Mouse (Mus musculus) heart, adult 11 months (tissue): Measurements from ENCODE around the gene Rab43.
A peak's percentile ranks its signal among the peaks of the same experiment; 100 is the strongest.

Experiments used
- DNase-seq: peaks from one replicate; pipeline ENCODE4 v3.0.0; 2022

Rab43 gene

DNA sequence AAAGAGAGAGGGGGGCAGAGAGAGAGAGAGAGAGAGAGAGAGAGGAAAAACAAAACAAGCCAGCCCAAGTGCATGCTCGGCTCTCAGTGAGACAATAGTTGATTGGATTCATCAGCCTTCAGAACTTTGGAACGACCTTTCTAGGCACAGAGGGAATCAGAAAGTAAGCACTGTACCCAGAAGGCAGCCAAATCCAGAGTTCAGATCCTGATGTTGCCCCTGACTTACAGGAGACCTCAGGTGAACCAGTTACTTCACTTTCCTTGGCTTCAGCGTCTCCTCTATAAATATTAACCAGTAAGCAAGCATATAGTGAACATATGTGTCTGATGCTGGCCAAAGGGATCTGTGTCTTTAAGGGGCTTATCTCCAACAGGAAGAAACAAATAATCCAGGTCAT lies 3.4 kb downstream of the Rab43 start:
- peak; percentile 80 for DNase-seq

DNA sequence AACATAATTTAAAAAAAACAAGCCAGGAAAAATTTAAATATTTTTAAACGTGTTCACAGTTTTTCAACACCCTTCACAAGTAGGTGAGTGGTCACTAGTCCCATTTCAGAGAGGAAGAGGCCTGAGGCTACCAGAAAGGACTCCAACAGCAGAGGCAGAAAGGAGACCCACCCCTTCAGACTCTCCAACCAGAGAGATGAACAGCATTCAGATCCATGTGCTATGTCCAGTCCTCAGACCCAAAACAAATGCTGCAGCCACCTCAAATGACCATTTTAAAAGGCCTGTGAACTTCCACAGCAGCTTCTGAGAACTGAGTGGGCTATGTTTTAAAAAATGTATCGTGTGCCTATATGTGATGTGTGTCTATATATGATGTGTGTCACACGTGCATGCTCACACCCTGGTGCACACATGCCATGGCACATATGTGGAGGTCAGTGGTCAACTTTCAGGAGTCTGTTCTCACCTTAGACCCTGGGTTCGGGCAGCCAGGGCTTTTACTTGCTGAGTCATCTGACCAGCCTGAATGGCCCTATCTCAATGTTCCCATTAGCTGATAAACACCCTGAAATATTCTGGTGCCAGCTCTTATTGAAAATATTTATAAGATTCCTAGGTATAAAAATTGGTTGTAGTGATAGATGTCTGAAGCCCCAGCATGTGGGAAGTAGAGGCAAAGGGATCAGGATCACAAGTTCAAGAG lies 4.1 kb downstream of the Rab43 start:
- DNase-seq, result peak; percentile 88

DNA sequence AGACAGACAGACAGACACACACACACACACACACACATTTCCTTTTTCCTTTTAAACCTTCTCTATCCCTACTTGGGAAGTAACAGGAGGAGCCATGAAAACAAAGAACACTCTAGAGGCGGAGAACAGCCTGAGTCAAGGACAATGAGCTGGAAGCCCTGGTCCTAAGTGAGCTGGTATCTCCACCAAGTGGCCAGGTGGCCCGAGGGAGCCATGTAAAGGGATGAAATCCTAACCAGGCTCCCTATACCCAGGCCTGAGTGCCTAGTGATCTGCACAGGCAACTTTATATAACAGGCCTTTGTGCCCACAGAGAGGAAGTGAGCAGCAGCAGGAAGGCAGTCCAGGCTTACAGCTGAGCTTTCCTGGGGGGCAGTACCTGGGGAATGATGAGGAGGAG lies 5.1 kb downstream of the Rab43 start:
- peak; percentile 89 for DNase-seq

DNA sequence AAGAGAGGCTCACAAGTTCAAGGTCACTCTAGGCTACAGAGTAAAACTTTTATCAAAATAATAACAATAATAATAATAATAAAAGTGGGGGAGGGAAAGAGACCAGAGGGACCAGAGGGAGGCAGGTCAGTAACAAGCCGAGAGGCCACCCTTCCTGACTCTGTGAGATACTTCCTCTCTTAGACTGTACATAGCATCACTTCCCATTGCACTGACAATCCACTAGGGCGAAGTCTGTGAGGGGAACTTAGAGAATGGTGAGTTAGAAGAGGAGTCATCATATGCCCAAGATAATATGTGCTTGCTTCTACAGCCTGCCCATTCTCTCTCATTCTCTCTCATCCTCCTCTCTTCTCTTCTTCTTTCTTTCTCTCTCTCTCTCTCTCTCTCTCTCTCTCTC lies 5.9 kb downstream of the Rab43 start:
- DNase-seq, result peak; percentile 93

DNA sequence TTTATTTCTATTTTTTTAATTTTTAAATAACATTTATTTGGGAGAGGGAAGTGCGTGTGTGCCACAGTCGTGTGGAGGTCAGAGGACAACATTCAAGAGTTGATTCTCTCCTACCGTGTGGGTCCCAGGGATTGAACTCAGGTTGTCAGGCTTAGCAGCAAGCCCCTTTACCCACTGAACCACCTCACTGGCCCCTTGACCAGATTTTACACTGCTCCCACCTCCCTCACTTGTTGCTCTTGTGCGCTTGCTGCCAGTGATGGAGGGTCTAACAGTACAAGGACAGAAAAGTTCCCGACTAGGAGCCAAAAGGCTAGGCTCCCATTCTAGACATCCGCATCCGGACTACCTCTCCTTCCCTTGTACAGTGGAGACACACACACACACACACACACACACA lies 6.5 kb downstream of the Rab43 start:
- peak; percentile 80 for DNase-seq

DNA sequence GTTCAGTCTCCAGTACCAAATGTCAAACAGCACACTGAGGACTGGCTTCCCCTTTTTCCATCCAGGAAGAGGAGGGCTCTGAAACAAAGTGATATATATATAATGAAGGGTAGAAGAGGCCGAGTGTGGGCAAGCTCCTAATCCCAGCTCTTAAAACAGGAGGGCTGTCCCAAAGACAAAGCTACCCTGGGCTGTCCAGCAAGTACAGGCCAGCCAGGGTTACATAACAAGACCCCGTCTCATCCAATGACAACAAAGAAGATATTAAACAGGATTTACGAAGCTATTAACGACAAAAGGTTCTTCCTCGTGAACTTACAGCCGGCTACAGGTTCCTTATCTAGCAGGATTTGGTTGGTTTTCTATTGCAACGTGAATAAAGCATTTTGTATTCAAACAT lies 7.1 kb downstream of the Rab43 start:
- DNase-seq, result peak; percentile 87

DNA sequence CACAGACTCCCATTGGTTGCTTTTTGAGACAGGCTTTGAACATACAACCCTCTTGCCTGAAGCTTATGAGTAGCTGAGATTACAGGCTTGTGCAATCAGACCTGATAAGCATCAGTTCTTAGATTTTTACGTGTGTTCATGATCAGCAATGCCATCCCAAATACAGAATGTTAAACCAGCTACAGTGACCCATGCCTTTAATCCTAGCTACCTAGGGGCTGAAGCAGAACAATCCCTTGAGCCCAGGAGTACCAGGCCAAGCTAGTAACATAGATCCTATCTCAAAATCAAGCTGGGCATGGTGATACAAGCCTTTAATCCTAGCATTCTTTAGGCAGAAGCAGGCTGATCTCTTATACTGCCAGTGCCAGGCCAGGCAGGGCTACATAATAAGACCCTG lies 7.9 kb downstream of the Rab43 start:
- DNase-seq, result no peak

DNA sequence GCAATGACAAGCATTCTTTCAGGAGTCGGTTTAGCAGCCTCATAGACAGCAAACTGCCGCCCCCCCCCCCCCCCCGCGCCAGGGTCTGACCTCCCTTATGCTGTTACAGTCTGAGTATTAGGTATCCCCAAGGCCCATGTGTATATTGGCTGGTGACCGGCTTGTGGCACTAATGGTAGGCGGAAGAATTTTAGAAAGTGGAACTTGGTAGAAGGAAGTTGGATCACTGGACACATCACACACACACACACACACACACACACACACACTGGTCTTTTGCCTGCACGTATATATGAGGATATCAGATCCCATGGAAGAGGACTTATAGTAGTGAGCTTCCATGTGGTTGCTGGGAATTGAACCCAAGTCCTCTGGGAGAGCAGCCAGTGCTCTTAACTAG lies 9.5 kb downstream of the Rab43 start:
- no peak for DNase-seq

DNA sequence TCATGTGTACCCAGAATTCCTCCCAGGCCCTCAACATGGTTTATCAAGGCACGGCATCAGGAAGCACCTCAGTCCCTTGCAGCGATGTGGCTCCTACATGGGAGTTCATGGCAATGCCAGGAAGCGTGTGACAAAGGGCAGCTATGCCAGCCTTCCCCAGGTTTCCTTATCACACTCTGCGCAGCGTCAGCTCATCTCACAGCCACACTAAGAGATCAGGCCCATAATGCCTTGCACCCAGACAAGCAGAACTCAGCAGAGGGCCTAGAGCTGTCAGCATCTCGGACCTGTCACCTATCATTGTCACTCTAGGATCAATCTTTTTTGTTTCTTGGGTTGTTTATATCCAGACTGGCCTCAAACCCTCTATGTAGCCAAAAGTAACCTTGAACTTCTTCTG lies 12.4 kb downstream of the Rab43 start:
- no peak for DNase-seq

DNA sequence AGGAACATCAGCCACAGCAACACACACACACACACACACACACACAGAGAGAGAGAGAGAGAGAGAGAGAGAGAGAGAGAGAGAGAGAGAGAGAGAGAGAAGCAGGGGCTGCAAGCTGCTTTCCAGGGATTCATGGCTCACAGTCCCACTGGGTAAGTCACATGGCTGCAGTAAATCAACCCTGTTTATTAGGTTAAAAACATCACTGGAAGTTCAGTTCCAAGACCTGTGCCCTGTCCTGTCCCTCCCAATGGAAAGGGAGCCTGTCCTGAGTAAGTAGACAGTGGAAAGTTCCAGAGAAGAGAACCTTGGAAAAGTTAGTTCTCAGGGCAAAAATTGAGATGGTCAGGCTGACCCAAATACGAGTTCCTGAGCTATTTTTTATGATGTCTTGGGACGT lies 14.6 kb downstream of the Rab43 start:
- DNase-seq, result no peak

DNA sequence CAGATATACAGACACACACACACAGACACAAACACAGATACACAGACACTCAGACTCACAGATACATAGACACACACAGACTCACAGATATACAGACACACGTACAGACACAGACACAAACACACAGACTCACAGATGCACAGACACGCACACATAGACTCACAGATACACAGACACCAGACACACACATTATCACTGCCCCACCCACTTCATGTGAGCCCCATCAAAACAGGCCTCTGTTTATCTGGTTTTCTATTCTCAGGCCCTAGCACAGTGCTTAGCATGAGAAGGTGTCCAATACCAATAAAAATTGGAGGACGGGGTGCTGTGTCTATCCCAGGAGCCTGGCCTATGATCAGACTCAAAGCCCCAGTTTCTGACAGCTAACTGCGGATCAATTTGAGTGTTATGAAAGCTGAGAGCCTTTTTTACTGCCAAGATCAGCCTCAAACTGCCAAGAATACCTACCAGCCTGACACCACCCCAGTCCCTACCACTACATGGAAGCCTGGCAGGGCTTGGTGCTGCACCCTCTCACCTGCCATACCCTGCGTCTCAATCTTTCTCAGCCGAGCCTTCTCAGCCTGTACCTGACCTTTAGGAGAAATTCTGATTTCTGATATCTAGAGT lies 15.6 kb downstream of the Rab43 start:
- DNase-seq, result no peak

DNA sequence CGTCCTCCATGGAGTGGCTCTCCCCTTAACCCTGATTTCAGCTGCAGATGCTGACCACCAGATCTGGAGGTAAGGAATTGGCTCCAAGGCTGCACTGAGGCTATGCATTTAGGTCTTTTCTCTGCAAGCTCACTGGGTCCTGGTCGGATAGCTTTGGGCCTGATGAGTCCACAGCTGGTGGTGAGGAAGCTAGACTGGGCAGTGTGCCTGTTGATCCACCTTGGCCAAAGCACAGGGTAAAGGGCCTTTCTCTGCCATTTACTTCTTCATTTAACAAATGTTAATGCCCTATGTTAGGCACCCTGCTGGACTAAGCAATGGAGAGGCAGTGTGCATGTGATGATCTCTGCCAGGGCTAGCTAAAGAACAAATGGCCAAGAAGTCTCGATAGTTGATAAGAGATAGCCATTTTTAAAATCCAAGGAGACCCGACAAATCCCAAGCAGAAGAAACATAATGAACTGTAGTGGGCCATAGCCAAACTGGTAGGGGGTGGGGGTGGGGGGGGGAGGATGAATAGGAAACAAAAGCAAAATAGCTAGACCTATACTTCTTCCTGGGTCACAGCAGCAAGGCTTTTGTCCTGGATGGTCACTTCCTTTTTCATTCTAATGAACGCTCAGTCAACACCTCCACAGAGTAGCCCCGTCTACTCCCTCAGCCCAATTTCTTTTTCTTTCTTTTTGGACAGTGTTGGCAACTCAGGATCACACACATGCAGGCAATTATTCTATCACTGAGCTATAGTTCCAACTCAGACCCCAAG lies 16.4 kb downstream of the Rab43 start:
- peak; percentile 80 for DNase-seq

DNA sequence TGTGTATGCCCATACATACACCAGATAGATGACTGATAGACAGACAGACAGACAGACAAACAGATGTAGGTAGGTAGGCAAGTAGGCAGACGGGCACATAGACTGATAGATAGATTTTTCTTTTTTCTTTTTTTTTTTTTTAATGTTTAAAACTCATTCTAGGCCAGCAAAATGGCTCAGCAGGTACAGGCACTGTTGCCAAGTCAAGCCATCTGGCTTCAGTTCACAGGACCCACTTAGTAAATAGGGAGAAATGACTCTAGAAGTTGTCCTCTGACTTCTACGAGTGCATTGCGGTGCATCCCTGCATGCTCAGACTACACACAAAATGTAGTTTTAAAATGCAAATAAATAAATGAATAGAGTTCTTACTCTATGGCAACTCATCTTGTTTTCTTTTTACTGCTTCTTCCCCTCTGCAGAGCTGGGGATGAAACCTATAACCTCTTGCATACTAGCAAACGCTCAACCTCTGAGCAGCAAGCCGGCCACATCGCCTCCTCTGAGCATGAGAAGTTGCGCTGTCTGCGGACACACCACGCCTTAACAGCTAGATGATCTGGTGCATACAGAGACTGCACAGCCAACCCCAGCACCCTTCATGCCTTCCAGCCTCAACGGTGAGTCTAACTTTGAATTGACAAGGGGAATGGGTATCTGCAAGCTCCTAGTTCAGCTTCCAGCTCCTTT lies 18.0 kb downstream of the Rab43 start:
- no peak for DNase-seq

DNA sequence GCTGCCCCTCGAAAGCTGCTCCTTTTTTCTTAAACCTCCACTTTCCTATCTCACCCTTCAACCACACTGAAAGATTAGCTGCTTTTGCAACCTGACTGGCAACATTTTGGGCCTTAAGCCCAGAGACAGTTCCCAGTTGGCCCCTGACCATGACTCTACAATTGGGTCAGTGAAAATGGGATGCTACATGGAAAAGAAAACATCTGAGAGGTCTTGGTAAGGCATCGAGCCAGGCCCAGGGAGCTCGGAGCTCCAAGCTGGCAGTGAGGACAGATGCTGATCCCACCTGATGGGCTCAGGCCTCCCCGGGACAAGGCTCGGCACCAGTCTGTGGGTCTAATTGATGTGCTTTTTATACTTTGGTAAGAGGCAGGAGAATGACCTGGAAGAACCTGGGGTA lies 20.1 kb downstream of the Rab43 start:
- no peak for DNase-seq

DNA sequence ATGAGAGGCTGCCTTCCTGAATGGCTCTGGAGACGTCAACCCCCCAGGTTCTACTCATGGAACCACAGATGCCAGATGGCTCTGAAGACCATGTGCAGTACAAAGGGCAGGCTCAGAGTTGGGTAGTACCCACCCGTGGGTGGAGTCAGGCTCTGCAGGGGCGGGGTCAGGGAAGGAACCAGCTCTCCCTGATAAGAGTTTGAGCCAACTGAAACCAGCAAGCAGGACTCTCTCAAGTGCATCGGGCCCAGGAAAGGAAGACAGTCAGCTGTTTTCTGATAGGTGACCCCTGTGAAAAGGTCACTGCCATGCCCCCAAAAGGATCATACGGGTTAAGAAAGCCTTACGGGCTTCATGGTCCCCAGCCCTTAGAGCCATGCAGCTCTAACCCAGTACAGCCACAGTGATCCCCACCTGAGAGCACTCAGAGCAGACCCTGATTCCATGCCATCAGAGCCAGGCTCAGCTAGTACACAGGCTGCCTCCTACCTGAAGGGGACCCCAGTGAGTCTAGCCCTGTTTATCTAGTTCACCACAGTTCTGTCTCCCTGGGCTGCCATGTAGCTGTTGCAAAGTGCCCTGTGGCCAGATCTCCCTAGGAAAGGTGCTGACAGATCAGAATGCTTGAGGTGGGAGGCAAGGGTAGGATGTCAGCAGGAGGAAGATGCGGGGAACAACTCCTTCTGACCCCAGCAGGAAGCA lies 21.0 kb downstream of the Rab43 start:
- DNase-seq, result peak; percentile 94

DNA sequence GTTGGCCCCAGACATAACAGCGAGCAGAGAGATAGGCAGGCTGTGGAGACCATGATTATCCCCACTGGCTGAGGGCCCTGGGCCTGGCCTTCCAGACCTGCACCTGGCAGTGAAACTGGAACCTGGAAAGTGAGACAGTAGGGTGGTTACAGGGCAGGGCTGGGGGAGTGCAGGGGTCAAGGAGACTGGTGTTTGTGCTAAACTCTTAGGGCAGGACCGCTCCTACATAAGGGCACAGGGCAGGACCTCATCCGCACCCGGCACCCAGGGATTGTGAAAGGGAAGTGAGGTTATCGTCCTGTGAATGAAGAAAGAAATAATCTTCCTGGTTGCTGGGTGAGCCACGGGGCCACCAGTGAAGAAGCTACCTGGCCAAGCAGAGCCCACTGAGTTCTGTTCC lies 22.2 kb downstream of the Rab43 start:
- DNase-seq, result peak; percentile 78

DNA sequence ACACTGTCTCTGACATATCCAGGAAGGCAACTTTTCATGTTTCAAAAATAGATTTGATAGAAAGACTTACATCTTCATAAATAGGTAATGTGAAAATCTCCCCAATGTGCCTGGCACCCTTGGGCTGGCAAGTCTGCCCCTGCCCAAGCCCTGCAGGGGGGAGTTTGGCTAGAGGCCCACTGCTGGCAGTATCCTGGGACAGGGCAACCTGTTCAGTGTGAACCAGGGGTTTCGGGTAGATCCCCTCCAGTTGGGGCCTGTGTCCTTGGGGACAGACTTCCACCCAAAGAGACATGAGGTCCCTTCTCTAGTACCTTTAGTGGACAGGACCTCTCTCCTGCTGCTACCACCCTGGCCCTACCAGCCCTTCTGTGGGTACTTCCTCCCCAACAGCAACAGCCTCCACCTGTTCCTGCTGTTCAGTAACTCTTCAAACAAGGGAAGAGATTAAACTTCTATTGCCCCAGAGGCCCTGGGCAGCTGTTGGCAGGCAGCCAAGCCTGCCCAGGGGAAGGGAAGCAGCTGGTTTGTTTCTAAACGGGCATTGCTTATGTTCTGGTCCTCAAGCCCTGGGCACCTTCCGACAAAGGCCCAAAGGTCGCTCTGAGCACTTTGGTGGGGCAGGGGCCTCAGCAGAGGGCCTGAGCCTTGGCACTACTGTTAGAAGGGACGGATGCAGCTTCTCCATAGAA lies 22.9 kb downstream of the Rab43 start:
- peak; percentile 93 for DNase-seq

DNA sequence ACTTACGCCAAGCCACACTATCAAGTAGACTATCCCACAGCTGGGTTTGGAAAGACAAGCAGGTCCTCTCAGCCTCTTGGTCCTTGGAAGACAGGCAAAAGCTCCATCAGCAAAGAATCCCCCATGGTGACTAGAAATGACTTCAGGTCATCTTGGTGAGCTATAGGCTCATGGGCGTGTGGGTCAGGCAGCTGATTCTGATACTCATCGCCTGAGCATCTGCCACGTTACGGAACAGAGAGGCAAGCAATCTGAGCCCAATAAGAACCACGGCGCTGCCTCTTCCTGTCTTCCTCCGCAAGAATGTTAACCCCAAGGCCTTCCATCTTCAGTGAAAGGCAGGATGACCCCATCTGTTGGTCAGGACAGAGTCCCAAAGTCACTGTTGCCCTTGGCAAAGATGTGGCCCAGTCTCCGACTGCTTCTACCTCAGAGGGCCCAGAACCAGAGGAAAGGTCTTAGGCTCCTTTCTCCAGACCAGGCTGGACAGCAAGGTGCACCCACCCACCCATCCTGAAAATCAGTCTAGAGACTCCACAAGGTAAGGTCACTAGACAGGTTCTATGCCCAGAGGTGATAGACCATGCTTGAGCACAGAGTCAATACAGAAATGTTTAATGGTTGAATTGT lies 23.6 kb downstream of the Rab43 start:
- peak; percentile 80 for DNase-seq

DNA sequence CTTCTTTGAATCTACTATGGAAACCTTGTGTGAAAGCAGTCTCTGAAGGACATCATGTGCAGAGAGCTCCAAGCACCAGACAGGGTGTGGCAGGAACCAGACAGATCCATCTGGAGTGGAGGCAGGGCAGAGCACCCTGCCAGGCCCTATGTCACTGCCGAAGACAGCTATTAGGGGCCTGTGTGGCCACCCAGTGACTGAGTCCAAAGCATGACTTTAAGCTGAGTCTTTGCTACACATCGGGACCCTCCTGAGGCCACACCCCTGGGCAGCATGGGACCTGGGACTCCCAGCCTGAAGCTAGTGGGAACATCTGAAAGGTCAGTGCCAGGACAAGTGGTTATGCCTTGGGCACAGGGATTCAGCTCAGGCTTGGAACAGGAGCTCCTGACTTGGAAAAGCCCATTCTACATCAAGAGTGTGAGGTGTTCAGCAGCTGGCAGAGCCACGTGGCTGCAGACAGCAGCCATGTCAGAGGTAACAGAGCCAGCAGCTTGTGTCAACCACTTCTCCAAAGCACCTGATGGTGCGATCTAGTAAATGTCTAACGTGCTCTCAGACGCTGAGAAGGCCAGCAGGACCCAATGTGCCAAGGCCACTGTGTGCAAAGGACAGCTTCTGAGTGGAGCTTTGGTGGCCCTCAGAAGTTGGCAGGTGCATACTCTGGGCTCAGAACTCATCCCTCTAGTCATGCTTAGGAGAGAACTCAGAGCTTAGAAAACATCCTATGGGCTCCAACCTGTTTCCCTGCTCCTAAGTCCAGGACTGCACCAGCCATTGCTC lies 24.7 kb downstream of the Rab43 start:
- peak; percentile 95 for DNase-seq

DNA sequence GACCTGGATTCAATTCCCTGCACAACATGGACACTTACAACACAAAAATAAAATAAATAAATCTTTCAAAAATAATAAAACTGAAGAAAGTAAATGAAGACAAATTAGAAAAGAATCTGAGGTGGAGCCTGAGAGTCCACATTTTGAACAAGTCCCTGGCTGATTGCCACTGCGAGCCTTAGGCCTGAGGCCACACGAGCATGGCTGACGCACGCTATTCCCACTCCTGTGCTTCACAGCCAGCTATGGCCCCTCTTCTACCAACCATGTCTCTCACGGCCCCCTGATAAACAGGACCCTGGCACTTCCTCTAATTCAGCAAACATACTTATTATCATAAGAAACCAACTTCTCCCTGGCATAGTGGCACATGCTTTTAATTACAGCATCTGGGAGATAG lies 25.3 kb downstream of the Rab43 start:
- DNase-seq, result no peak

DNA sequence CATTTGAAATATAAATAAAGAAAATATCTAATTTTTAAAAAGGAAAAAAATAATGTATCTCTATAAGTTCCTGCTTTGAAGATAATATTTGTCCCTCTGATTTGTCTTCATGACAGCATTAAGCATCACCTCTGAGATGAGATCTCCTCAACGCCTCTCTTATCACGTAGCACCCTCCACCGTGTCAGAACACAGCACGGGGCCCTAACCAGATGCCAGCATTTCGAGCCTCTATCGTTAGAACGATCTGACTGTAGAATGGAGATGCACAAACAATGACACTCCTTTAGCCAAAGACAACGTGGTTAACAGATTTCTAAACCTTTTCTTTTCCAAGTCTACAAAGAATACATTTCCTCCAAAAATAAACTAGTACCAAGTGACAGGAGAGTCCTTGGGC lies 27.9 kb downstream of the Rab43 start:
- peak; percentile 57 for DNase-seq
